Mouse (Mus musculus) MEL (cell line): ENCODE measurements around the gene Dao. TPM values are rescaled to one million over a fixed set of nuclear protein-coding genes. Genes with fewer than 3 reads are reported as not detected.

Experiments
- DNase-seq: peaks from one replicate; pipeline ENCODE4 v3.0.0; 2011; ENCODE audit warnings: low read depth, low spot score
- H3K27ac ChIP-seq: 2 replicates; pipeline ENCODE4 v1.5.1; 2012; ENCODE audit warnings: low read depth, mild to moderate bottlenecking, control low read depth, low read length, moderate library complexity; ENCODE audit not compliant: control insufficient read depth
- H3K27me3 ChIP-seq, 2 experiments: fragments of 150-350 bp in 1 of 2; sonication (generic) in 1 of 2; 2 replicates each; pipeline ENCODE4 v1.6.1; 2012; ENCODE audit warnings: low read length in 2 of 2, mild to moderate bottlenecking in 2 of 2, improper control_type of control experiment in 1 of 2, moderate library complexity in 1 of 2; ENCODE audit not compliant: insufficient read depth in 2 of 2, control insufficient read depth in 1 of 2
- H3K36me3 ChIP-seq, 2 experiments: 2 replicates each; pipeline ENCODE4 v1.6.1; 2012 to 2014; ENCODE audit warnings: low read length in 2 of 2, improper control_type of control experiment in 1 of 2, inconsistent platforms in 1 of 2, mild to moderate bottlenecking in 1 of 2; ENCODE audit not compliant: insufficient read depth in 2 of 2, control insufficient read depth in 1 of 2
- H3K4me1 ChIP-seq, 2 experiments: fragments of 150-350 bp in 1 of 2; sonication (generic) in 1 of 2; 2 replicates each; pipeline ENCODE4 v1.6.1; 2012; ENCODE audit warnings: low read length in 2 of 2, improper control_type of control experiment in 1 of 2, mild to moderate bottlenecking in 1 of 2; ENCODE audit not compliant: insufficient read depth in 2 of 2, control insufficient read depth in 1 of 2
- H3K4me3 ChIP-seq, 2 experiments: fragments of 150-350 bp in 1 of 2; sonication (generic) in 1 of 2; 2 replicates each; pipeline ENCODE4 v1.5.1; 2012; ENCODE audit warnings: low read depth in 2 of 2, low read length in 2 of 2, mild to moderate bottlenecking in 2 of 2, moderate library complexity in 2 of 2, control low read depth in 1 of 2, improper control_type of control experiment in 1 of 2; ENCODE audit not compliant: control insufficient read depth in 1 of 2, insufficient read depth in 1 of 2
- H3K79me2 ChIP-seq: 2 replicates; pipeline ENCODE4 v1.6.1; 2012; ENCODE audit warnings: mild to moderate bottlenecking, low read length, moderate library complexity; ENCODE audit not compliant: control insufficient read depth, poor library complexity, insufficient read depth
- H3K9ac ChIP-seq: 2 replicates; pipeline ENCODE4 v1.6.1; 2012; ENCODE audit warnings: low read depth, mild to moderate bottlenecking, control low read depth, low read length, moderate library complexity; ENCODE audit not compliant: control insufficient read depth, poor library complexity, severe bottlenecking
- H3K9me3 ChIP-seq: fragments of 150-350 bp; sonication (generic); replicated peaks from 2 replicates; pipeline ENCODE4 v1.6.1; 2012; ENCODE audit warnings: mild to moderate bottlenecking, low read length, improper control_type of control experiment, moderate library complexity; ENCODE audit not compliant: insufficient read depth
- CHD1 ChIP-seq: IDR thresholded peaks from 2 replicates; pipeline ENCODE4 v1.6.1; 2012; ENCODE audit warnings: low read depth, mild to moderate bottlenecking, inconsistent platforms, low read length, improper control_type of control experiment
- CHD2 ChIP-seq: IDR thresholded peaks from 2 replicates; pipeline ENCODE4 v1.6.1; 2011; ENCODE audit warnings: low read length, improper control_type of control experiment
- CTCF ChIP-seq, 3 experiments: IDR thresholded peaks in 2 of 3; conservative IDR thresholded peaks in 1 of 3; 2 replicates each; pipeline ENCODE4 v1.5.1; 2011 to 2012; ENCODE audit warnings: low read length in 3 of 3, low read depth in 2 of 3, mild to moderate bottlenecking in 2 of 3, improper control_type of control experiment in 1 of 3, inconsistent platforms in 1 of 3, mixed read lengths in 1 of 3, moderate library complexity in 1 of 3; ENCODE audit not compliant: control insufficient read depth in 1 of 3, insufficient read depth in 1 of 3, poor library complexity in 1 of 3, severe bottlenecking in 1 of 3
- E2F4 ChIP-seq: IDR thresholded peaks from 2 replicates; pipeline ENCODE4 v1.6.1; 2011; ENCODE audit warnings: low read depth, low read length, improper control_type of control experiment, borderline replicate concordance
- ELF1 ChIP-seq: IDR thresholded peaks from 2 replicates; pipeline ENCODE4 v1.6.1; 2014; ENCODE audit warnings: low read depth, mild to moderate bottlenecking, inconsistent platforms, low read length, improper control_type of control experiment, moderate library complexity
- EP300 ChIP-seq, 2 experiments: IDR thresholded peaks; 2 replicates each; pipeline ENCODE4 v1.6.1; 2011; ENCODE audit warnings: improper control_type of control experiment in 2 of 2, low read length in 2 of 2, low read depth in 1 of 2, mild to moderate bottlenecking in 1 of 2
- ETS1 ChIP-seq: IDR thresholded peaks from 2 replicates; pipeline ENCODE4 v1.6.1; 2012; ENCODE audit warnings: low read depth, mild to moderate bottlenecking, inconsistent platforms, low read length, improper control_type of control experiment, moderate library complexity
- GABPA ChIP-seq: IDR thresholded peaks from 2 replicates; pipeline ENCODE4 v1.6.1; 2012; ENCODE audit warnings: low read depth, mild to moderate bottlenecking, inconsistent platforms, low read length, improper control_type of control experiment, moderate library complexity
- HCFC1 ChIP-seq: IDR thresholded peaks from 2 replicates; pipeline ENCODE4 v1.6.1; 2012; ENCODE audit warnings: low read depth, mild to moderate bottlenecking, inconsistent platforms, low read length, improper control_type of control experiment, moderate library complexity
- JUND ChIP-seq: IDR thresholded peaks from 2 replicates; pipeline ENCODE4 v1.6.1; 2011; ENCODE audit warnings: low read depth, mild to moderate bottlenecking, improper control_type of control experiment, low read length
- KAT2A ChIP-seq: conservative IDR thresholded peaks from 2 replicates; pipeline ENCODE4 v1.6.1; 2012; ENCODE audit warnings: low read depth, low read length, improper control_type of control experiment, inconsistent platforms
- MAFK ChIP-seq: IDR thresholded peaks from 2 replicates; pipeline ENCODE4 v1.6.1; 2011; ENCODE audit warnings: low read depth, mild to moderate bottlenecking, low read length, improper control_type of control experiment, borderline replicate concordance
- MAX ChIP-seq: IDR thresholded peaks from 2 replicates; pipeline ENCODE4 v1.6.1; 2011; ENCODE audit warnings: low read length, improper control_type of control experiment
- MAZ ChIP-seq: IDR thresholded peaks from 2 replicates; pipeline ENCODE4 v1.6.1; 2012; ENCODE audit warnings: low read depth, mild to moderate bottlenecking, inconsistent platforms, low read length, improper control_type of control experiment
- MEF2A ChIP-seq: IDR thresholded peaks from 2 replicates; pipeline ENCODE4 v1.6.1; 2014; ENCODE audit warnings: low read depth, mild to moderate bottlenecking, inconsistent platforms, low read length, improper control_type of control experiment; ENCODE audit not compliant: poor library complexity, insufficient replicate concordance, severe bottlenecking; ENCODE audit errors: extremely low read depth
- MXI1 ChIP-seq: IDR thresholded peaks from 2 replicates; pipeline ENCODE4 v1.6.1; 2011; ENCODE audit warnings: mild to moderate bottlenecking, low read depth, low read length, improper control_type of control experiment
- MYB ChIP-seq: IDR thresholded peaks from 2 replicates; pipeline ENCODE4 v1.6.1; 2011; ENCODE audit warnings: mild to moderate bottlenecking, low read depth, low read length, improper control_type of control experiment
- MYC ChIP-seq: IDR thresholded peaks from 2 replicates; pipeline ENCODE4 v1.6.1; 2011; ENCODE audit warnings: low read depth, mild to moderate bottlenecking, low read length, improper control_type of control experiment, moderate library complexity
- NELFE ChIP-seq: IDR thresholded peaks from 2 replicates; pipeline ENCODE4 v1.6.1; 2011; ENCODE audit warnings: low read depth, low read length, improper control_type of control experiment
- NRF1 ChIP-seq: IDR thresholded peaks from 2 replicates; pipeline ENCODE4 v1.6.1; 2014; ENCODE audit warnings: low read depth, mild to moderate bottlenecking, inconsistent platforms, low read length, improper control_type of control experiment, moderate library complexity; ENCODE audit not compliant: poor library complexity, insufficient read depth, severe bottlenecking
- POLR2AphosphoS2 ChIP-seq: IDR thresholded peaks from 2 replicates; pipeline ENCODE4 v1.6.1; 2011; ENCODE audit warnings: low read length, improper control_type of control experiment
- POLR2AphosphoS5 ChIP-seq: IDR thresholded peaks from 2 replicates; pipeline ENCODE4 v1.6.1; 2012; ENCODE audit warnings: low read depth, borderline replicate concordance, mild to moderate bottlenecking, inconsistent platforms, low read length, moderate library complexity, mixed read lengths
- RAD21 ChIP-seq: IDR thresholded peaks from 2 replicates; pipeline ENCODE4 v1.6.1; 2011; ENCODE audit warnings: mild to moderate bottlenecking, low read depth, low read length, improper control_type of control experiment
- RCOR1 ChIP-seq: IDR thresholded peaks from 2 replicates; pipeline ENCODE4 v1.6.1; 2012; ENCODE audit warnings: low read depth, mild to moderate bottlenecking, inconsistent platforms, low read length, improper control_type of control experiment
- SIN3A ChIP-seq: IDR thresholded peaks from 2 replicates; pipeline ENCODE4 v1.6.1; 2012; ENCODE audit warnings: low read length, improper control_type of control experiment, inconsistent platforms
- SMC3 ChIP-seq: IDR thresholded peaks from 2 replicates; pipeline ENCODE4 v1.6.1; 2011; ENCODE audit warnings: low read depth, low read length, improper control_type of control experiment
- TAL1 ChIP-seq: IDR thresholded peaks from 2 replicates; pipeline ENCODE4 v1.6.1; 2012; ENCODE audit warnings: mild to moderate bottlenecking, inconsistent platforms, low read length, moderate library complexity, mixed read lengths
- TCF12 ChIP-seq: IDR thresholded peaks from 2 replicates; pipeline ENCODE4 v1.6.1; 2014; ENCODE audit warnings: low read depth, mild to moderate bottlenecking, inconsistent platforms, low read length, improper control_type of control experiment, moderate library complexity
- UBTF ChIP-seq: IDR thresholded peaks from 2 replicates; pipeline ENCODE4 v1.6.1; 2012; ENCODE audit warnings: low read depth, mild to moderate bottlenecking, inconsistent platforms, low read length, improper control_type of control experiment, moderate library complexity, borderline replicate concordance; ENCODE audit not compliant: insufficient read depth
- ZC3H11A ChIP-seq: IDR thresholded peaks from 2 replicates; pipeline ENCODE4 v1.6.1; 2012; ENCODE audit warnings: low read depth, mild to moderate bottlenecking, inconsistent platforms, low read length, improper control_type of control experiment
- polyA plus RNA-seq, 2 experiments: library from polyadenylated mRNA; stranded (reverse) in 1 of 2; unstranded in 1 of 2; fragments of >175 nt in 1 of 2; fragments of >200 nt in 1 of 2; gene quantifications; 2 replicates each; pipeline versions ENCODE4 v1.2.1 to v1.2.4; 2012; ENCODE audit warnings: low replicate concordance in 2 of 2, low read depth in 1 of 2; ENCODE audit not compliant: insufficient read length in 2 of 2, insufficient read depth in 1 of 2, missing spikeins in 1 of 2
- total RNA-seq: library from RNA; depleted of rRNA; stranded (reverse); fragments of 300-350 nt; gene quantifications from 2 replicates; pipeline ENCODE4 v1.2.3, GENCODE M21; 2012

Gene Dao
- total and polyA plus RNA-seq, 3 experiments = 0.04 TPM; not detected in 2

DNA sequence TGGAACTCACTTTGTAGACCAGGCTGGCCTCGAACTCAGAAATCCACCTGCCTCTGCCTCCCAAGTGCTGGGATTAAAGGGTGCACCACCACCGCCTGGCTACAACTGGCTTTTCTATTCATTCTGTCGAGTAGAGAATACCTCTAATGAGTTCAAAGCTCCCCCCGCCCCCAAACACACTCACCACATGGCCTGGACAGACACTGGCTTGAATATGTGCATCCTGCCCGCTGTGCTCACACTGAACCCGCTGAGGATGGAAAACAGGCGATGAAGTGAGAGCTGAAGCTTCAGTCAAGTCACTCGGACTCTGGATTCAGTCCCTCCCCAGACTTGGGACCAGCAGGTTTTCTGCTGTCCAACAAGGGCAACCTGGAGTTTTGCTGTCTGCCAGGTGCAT lies 43.1 kb upstream of the Dao start:
- no peak for TF ChIP-seq TCF12
- no peak for TF ChIP-seq MAX
- no peak for TF ChIP-seq GABPA
- TF ChIP-seq JUND = no peak
- TF ChIP-seq NRF1 = no peak
- TF ChIP-seq SIN3A = no peak
- TF ChIP-seq TAL1 = no peak
- no peak for TF ChIP-seq NELFE
- no peak for TF ChIP-seq MEF2A
- TF ChIP-seq ELF1 = no peak
- no peak for TF ChIP-seq MAFK
- no peak for TF ChIP-seq MXI1
- no peak for TF ChIP-seq SMC3
- no peak for TF ChIP-seq CHD1
- TF ChIP-seq ZC3H11A = no peak
- TF ChIP-seq KAT2A = no peak
- no peak for TF ChIP-seq RCOR1
- TF ChIP-seq UBTF = no peak
- TF ChIP-seq, all 39 proteins: peak for 0
- H3K36me3 ChIP-seq = no peaks in the 10 kb centered on the region
- no peaks in the 10 kb centered on the region for H3K4me1 ChIP-seq

DNA sequence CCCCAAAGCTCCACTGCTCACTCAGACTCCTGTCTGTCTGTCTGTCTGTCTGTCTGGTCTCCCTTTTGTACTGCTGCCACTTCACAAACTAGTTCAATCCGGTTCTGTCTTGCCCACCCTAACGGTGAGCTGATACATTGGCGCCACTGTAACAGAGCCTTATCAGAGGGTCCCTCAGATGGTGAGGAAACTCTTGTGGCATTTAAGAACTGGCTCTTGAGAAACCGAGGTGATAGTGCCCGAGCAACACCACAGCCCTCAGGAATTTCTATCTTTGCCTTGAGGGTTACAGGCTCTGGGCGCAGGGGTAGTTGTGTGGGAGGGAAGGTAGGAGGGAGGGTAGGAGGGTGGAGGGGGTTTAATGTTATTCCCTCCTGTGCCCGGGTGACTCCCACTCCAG lies 41.7 kb upstream of the Dao start:
- Histone ChIP-seq H3K4me1 (no peaks in the 10 kb centered on the region), H3K27me3 (no peaks in the 10 kb centered on the region), H3K79me2 (no peaks in the 10 kb centered on the region), H3K9ac (no peak overlapping the region)
- no peak for TF ChIP-seq EP300 (IDR thresholded peaks at IDR 0.05; ENCODE audit: low read depth in 1 of 2, low read length in 2 of 2)
- no peak for TF ChIP-seq UBTF
- TF ChIP-seq POLR2AphosphoS5 = no peak
- no peak for TF ChIP-seq MYB
- TF ChIP-seq NELFE = no peak
- TF ChIP-seq E2F4 = no peak
- TF ChIP-seq MYC = no peak
- no peak for TF ChIP-seq RCOR1
- no peak for TF ChIP-seq POLR2AphosphoS2
- no peak for TF ChIP-seq ZC3H11A
- no peak for TF ChIP-seq SIN3A
- TF ChIP-seq HCFC1 = no peak
- no peak for TF ChIP-seq CHD2
- no peak for TF ChIP-seq MAFK
- no peak for TF ChIP-seq ETS1
- no peak for TF ChIP-seq MAZ
- TF ChIP-seq CTCF (IDR thresholded peaks at IDR 0.05 in 2 of 3, conservative IDR thresholded peaks at IDR 0.05 in 1 of 3; ENCODE audit: control insufficient read depth in 1 of 3, insufficient read depth in 1 of 3, low read depth in 2 of 3, low read length in 3 of 3, poor library complexity in 1 of 3, severe bottlenecking in 1 of 3) = no peak
- no peak for TF ChIP-seq CHD1
- no peak for TF ChIP-seq RAD21
- TF ChIP-seq, all 39 proteins: peak for 0
- no peaks in the 10 kb centered on the region for H3K36me3 ChIP-seq
- no peak for DNase-seq
- no peak overlapping the region for H3K4me3 ChIP-seq
- H3K9me3 ChIP-seq = no peaks in the 10 kb centered on the region
- H3K27ac ChIP-seq = no peak overlapping the region

More for the DNA sequence above, 43.1 kb upstream of the Dao start:
- no peak overlapping the region for H3K9ac ChIP-seq
- no peak overlapping the region for H3K27ac ChIP-seq
- H3K79me2 ChIP-seq = no peaks in the 10 kb centered on the region
- no peak overlapping the region for H3K4me3 ChIP-seq
- no peak for DNase-seq
- no peaks in the 10 kb centered on the region for H3K9me3 ChIP-seq
- H3K27me3 ChIP-seq = no peaks in the 10 kb centered on the region
